Comparison of ENCODE assay signal across 18 mouse cellular contexts in the genomic region with DNA sequence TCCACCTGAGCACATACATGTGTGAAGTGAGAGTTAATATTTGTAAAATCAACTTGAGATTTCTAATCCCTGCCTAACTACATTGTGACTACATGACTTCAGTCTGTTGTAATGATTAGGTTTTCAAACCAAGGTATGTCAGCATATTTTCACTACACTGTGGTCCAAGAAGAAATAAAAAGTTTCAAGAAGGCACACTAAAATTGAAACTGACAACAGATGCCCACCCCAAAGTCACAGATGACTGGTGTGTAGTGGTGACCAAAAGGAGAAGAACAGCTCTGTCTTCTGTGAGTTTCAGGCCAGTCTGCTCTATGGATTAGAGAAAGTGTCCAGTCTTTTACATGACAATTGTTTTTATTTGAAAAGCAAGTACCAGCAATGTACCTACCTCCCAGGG.
DNase-seq lines count a peak whose midpoint lies in the region; ATAC-seq and TF ChIP-seq lines count a peak whose summit lies in the region.
"Had no signal": no experiment of that assay in that cellular context is flagged by ENCODE, and none has a peak within 500 bp of the region (broad histone marks: within the 10 kb centered on the region; RNA-seq: fewer than 3 reads in every experiment).

No protein-coding gene starts in this region.

- peaks cover 25% of the 10 kb centered on the region for H3K36me3 ChIP-seq in heart, adult 2 months (ENCODE audit: control insufficient read depth, insufficient read depth, low read length)
- no peaks in the 10 kb centered on the region for H3K36me3 ChIP-seq in heart, embryonic 16.5 days (ENCODE audit: control insufficient read depth, insufficient read depth)
- H3K36me3 ChIP-seq in lung, postnatal 0 days (ENCODE audit: insufficient read depth, low read length) = no peaks in the 10 kb centered on the region
- H3K36me3 ChIP-seq: embryonic facial prominence, embryonic 12.5 days; forebrain, embryonic 15.5 days; hindbrain, embryonic 13.5 days had no signal

- no peak for ATAC-seq in heart, embryonic 16.5 days (replicated peaks; ENCODE audit: extremely low read depth, insufficient read depth, low FRiP score)
- no peak for ATAC-seq in lung, postnatal 0 days
- ATAC-seq: activated CD4-positive, CD25-positive, alpha-beta regulatory T cell, adult 4 months; forebrain, embryonic 15.5 days; hindbrain, postnatal 0 days; Patski had no signal

- H3K79me2 ChIP-seq in heart, adult 2 months (replicated peaks; ENCODE audit: control insufficient read depth, insufficient read depth, low read length) = no peaks in the 10 kb centered on the region

- no peaks in the 10 kb centered on the region for H3K27me3 ChIP-seq in heart, adult 2 months (ENCODE audit: control insufficient read depth, insufficient read depth, low read length)
- H3K27me3 ChIP-seq in heart, embryonic 16.5 days (ENCODE audit: control insufficient read depth, insufficient read depth, low read length) = no peaks in the 10 kb centered on the region
- H3K27me3 ChIP-seq in lung, postnatal 0 days (replicated peaks; ENCODE audit: insufficient read depth, low read length) = no peaks in the 10 kb centered on the region
- H3K27me3 ChIP-seq: embryonic facial prominence, embryonic 12.5 days; forebrain, embryonic 15.5 days; hindbrain, embryonic 13.5 days; Patski had no signal

- no peak for TF ChIP-seq EP300 in heart, adult 2 months (IDR thresholded peaks at IDR 0.05; ENCODE audit: insufficient read depth, low read depth, low read length)
- TF ChIP-seq EP300 in lung, postnatal 0 days (IDR thresholded peaks at IDR 0.05) = no peak

- no peak for TF ChIP-seq CTCF in heart, adult 2 months (IDR thresholded peaks at IDR 0.05)
- no peak for TF ChIP-seq CTCF in lung, postnatal 0 days (IDR thresholded peaks at IDR 0.05)

- H3K4me1 ChIP-seq in heart, adult 2 months (ENCODE audit: control insufficient read depth, insufficient read depth, low read length) = peaks cover 10% of the 10 kb centered on the region
- peaks cover 17% of the 10 kb centered on the region for H3K4me1 ChIP-seq in heart, embryonic 16.5 days (ENCODE audit: control insufficient read depth, insufficient read depth, low read length)
- H3K4me1 ChIP-seq in lung, postnatal 0 days (ENCODE audit: insufficient read depth, low read depth, low read length) = peaks cover 20% of the 10 kb centered on the region; the same call in 1 of the 2 replicates
- H3K4me1 ChIP-seq: forebrain, embryonic 15.5 days; hindbrain, embryonic 13.5 days had no signal

- peak overlapping the region; percentile 95 for H3K27ac ChIP-seq in heart, adult 2 months
- H3K27ac ChIP-seq in heart, embryonic 16.5 days (ENCODE audit: low read length) = peak overlapping the region; percentile 94
- H3K27ac ChIP-seq in lung, postnatal 0 days (ENCODE audit: low read length) = 0 out of 2 replicates have a peak overlapping the region, but pooled peaks have one; percentile 82
- H3K27ac ChIP-seq: embryonic facial prominence, embryonic 12.5 days; forebrain, embryonic 15.5 days; hindbrain, embryonic 13.5 days; hindbrain, postnatal 0 days had no signal

- H3K4me3 ChIP-seq in heart, adult 2 months = no peak overlapping the region
- H3K4me3 ChIP-seq in heart, embryonic 16.5 days (ENCODE audit: low read length) = no peak overlapping the region
- no peak overlapping the region for H3K4me3 ChIP-seq in lung, postnatal 0 days (ENCODE audit: low read depth, low read length)
- H3K4me3 ChIP-seq: embryonic facial prominence, embryonic 12.5 days; forebrain, embryonic 15.5 days; hindbrain, embryonic 13.5 days had no signal

- no peak overlapping the region for H3K9ac ChIP-seq in heart, adult 2 months (ENCODE audit: low read depth, low read length)
- H3K9ac ChIP-seq in heart, embryonic 16.5 days (ENCODE audit: low read length) = no peak overlapping the region
- H3K9ac ChIP-seq in lung, postnatal 0 days (replicated peaks; ENCODE audit: low read depth) = no peak overlapping the region
- H3K9ac ChIP-seq: embryonic facial prominence, embryonic 12.5 days; forebrain, embryonic 15.5 days; hindbrain, embryonic 13.5 days had no signal

- H3K9me3 ChIP-seq in heart, embryonic 16.5 days (replicated peaks; ENCODE audit: control insufficient read depth, low read length) = no peaks in the 10 kb centered on the region
- no peaks in the 10 kb centered on the region for H3K9me3 ChIP-seq in lung, postnatal 0 days (ENCODE audit: low read length)
- H3K9me3 ChIP-seq: embryonic facial prominence, embryonic 12.5 days; forebrain, embryonic 15.5 days; hindbrain, embryonic 13.5 days had no signal

- no peak overlapping the region for H3K4me2 ChIP-seq in heart, embryonic 16.5 days (ENCODE audit: low read depth, low read length)
- no peak overlapping the region for H3K4me2 ChIP-seq in lung, postnatal 0 days (replicated peaks; ENCODE audit: low read depth, low read length)
- H3K4me2 ChIP-seq: embryonic facial prominence, embryonic 12.5 days; forebrain, embryonic 15.5 days; hindbrain, embryonic 13.5 days had no signal

- DNase-seq in heart, adult 2 months = no peak
- DNase-seq in heart, adult 8-10 months (ENCODE audit: low spot score) = no peak
- DNase-seq in heart, postnatal 25 days (ENCODE audit: low spot score) = no peak
- DNase-seq in lung, postnatal 0 days (ENCODE audit: low spot score) = peak; percentile 21
- no peak for DNase-seq in lung, postnatal 36 days
- no peak for DNase-seq in cerebellum, adult 9-11 months
- DNase-seq: adrenal gland, postnatal 14 days; cerebellum, adult 8-10 months; cerebellum, postnatal 25 days; gastrocnemius, postnatal 10 days; kidney, adult 11 months had no signal

- TF ChIP-seq POLR2A in heart, adult 2 months (IDR thresholded peaks at IDR 0.05; ENCODE audit: insufficient read depth, low read depth, low read length) = no peak

- intact Hi-C loops in heart, adult 2 months (cut with DNase I) = loop anchor here (2.0 to 10.0 kb wide), 2 partner anchors 255 to 261 kb away; a partner anchor contains a TSS
- intact Hi-C loops in heart, postnatal 25 days (cut with DNase I) = loop anchor here (5.0 kb wide), 2 partner anchors 168 to 257 kb away; a partner anchor contains a TSS
